Mouse (Mus musculus) olfactory bulb, adult 2 months (tissue): ENCODE data around the gene Abi3bp.

Experiments used
- CTCF ChIP-seq: fragments of 200-500 bp; IDR thresholded peaks from 2 replicates; pipeline ENCODE4 v1.5.1; 2012; ENCODE audit warnings: low read depth, mild to moderate bottlenecking, low read length, moderate library complexity; ENCODE audit not compliant: insufficient read depth
- POLR2A ChIP-seq: fragments of 200-500 bp; IDR thresholded peaks from 2 replicates; pipeline ENCODE4 v1.6.1; 2012; ENCODE audit warnings: mild to moderate bottlenecking, low read depth, low read length, moderate library complexity; ENCODE audit not compliant: insufficient read depth

DNA sequence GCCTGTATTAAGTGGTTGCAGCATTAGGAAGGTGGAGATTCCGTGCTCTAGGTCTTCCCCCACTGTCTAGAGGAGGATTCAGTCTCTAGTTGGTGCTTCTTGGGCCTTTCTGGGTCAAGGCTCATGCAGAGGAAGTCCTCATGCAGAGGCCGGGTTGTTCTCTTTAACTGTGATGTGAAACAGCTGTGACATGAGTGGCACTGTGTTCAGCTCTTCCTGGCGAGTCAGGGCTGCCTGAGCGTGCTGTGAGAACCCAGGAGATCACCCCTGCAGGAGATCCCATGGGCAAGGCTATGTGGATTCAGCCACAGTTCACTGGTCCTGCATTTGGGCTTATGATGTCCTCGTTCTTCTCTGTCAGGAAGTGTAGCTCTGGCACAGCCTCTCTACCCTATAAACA, 191.8 kb downstream of the Abi3bp start:
- no peak for TF ChIP-seq CTCF
- no peak for TF ChIP-seq POLR2A
